Mouse (Mus musculus) liver, embryonic 14.5 days (tissue): ENCODE results near the gene Ubxn6. TPM values are rescaled to one million over a fixed set of nuclear protein-coding genes. Genes with fewer than 3 reads are reported as not detected.
"Not testable (repeated sequence)": the region's sequence is repeated elsewhere in the genome, so short reads cannot be mapped to it uniquely, and the experiment has no call there.

Experiments
- ATAC-seq: fragments of 200-750 bp; cut with Nextera tagmentation; 2 replicates; pipeline ENCODE4 v1.8.0; 2017; ENCODE audit warnings: moderate number of reproducible peaks, mild to moderate bottlenecking, moderate library complexity; ENCODE audit not compliant: insufficient read depth
- DNase-seq, 3 experiments: peaks; one replicate each; pipeline ENCODE4 v3.0.0-alpha.2; 2012 to 2013; ENCODE audit warnings: low read depth in 3 of 3, low spot score in 3 of 3
- H3K27ac ChIP-seq: fragments of 300-500 bp; sonication (generic); 2 replicates; pipeline ENCODE4 v1.5.1; 2014; ENCODE audit warnings: moderate library complexity, mild to moderate bottlenecking, control low read depth, inconsistent platforms
- H3K27me3 ChIP-seq: fragments of 300-500 bp; sonication (generic); 2 replicates; pipeline ENCODE4 v1.6.1; 2014; ENCODE audit warnings: mild to moderate bottlenecking, low read length, moderate library complexity; ENCODE audit not compliant: control insufficient read depth, insufficient read depth
- H3K36me3 ChIP-seq: fragments of 300-500 bp; sonication (generic); replicated peaks from 2 replicates; pipeline ENCODE4 v1.6.1; 2014; ENCODE audit warnings: low read depth; ENCODE audit not compliant: control insufficient read depth, insufficient read depth
- H3K4me1 ChIP-seq, 2 experiments: fragments of 200-500 bp in 1 of 2; fragments of 300-500 bp in 1 of 2; sonication (generic) in 1 of 2; replicated peaks; 2 replicates each; pipeline ENCODE4 v1.6.1; 2012 to 2014; ENCODE audit warnings: antibody characterized with exemption in 1 of 2, inconsistent platforms in 1 of 2, low read length in 1 of 2; ENCODE audit not compliant: control insufficient read depth in 2 of 2, insufficient read depth in 2 of 2
- H3K4me2 ChIP-seq: fragments of 300-500 bp; sonication (generic); 2 replicates; pipeline ENCODE4 v1.6.1; 2014; ENCODE audit warnings: low read depth, mild to moderate bottlenecking, control low read depth, moderate library complexity
- H3K4me3 ChIP-seq, 2 experiments: fragments of 200-500 bp in 1 of 2; fragments of 300-500 bp in 1 of 2; sonication (generic) in 1 of 2; 2 replicates each; pipeline ENCODE4 v1.5.1; 2012 to 2014; ENCODE audit warnings: low read depth in 2 of 2, low read length in 2 of 2, mild to moderate bottlenecking in 2 of 2, control low read depth in 1 of 2, inconsistent platforms in 1 of 2, moderate library complexity in 1 of 2; ENCODE audit not compliant: insufficient read depth in 1 of 2
- H3K9ac ChIP-seq: fragments of 300-500 bp; sonication (generic); replicated peaks from 2 replicates; pipeline ENCODE4 v1.6.1; 2014; ENCODE audit warnings: mild to moderate bottlenecking, control low read depth, moderate library complexity
- H3K9me3 ChIP-seq: fragments of 300-500 bp; sonication (generic); 2 replicates; pipeline ENCODE4 v1.6.1; 2016; ENCODE audit warnings: low read length, mixed read lengths; ENCODE audit not compliant: control insufficient read depth
- CTCF ChIP-seq: IDR thresholded peaks from 2 replicates; pipeline ENCODE4 v1.5.1; 2016; ENCODE audit warnings: antibody characterized with exemption, low read depth, control low read depth
- EP300 ChIP-seq: IDR thresholded peaks from 2 replicates; pipeline ENCODE4 v1.6.1; 2016; ENCODE audit warnings: antibody characterized with exemption, low read depth
- WGBS: fragments of 180-500 bp; shearing (Covaris S2); extraction: QIAGEN DNeasy Blood & Tissue Kit; methylation state at CpG from one replicate; pipeline ENCODE4 v1.1.7; 2014; ENCODE audit not compliant: insufficient replicate concordance; 5-methylcytosine and 5-hydroxymethylcytosine counted together
- polyA plus RNA-seq, 2 experiments: library from polyadenylated mRNA; depleted of rRNA in 1 of 2; stranded (reverse) in 1 of 2; unstranded in 1 of 2; fragments of >200 nt; fragmentation: Nextera tagmentation in 1 of 2; extraction: Ambion mirVana in 1 of 2; gene quantifications; 2 replicates each; pipeline versions ENCODE4 v1.2.1 to v1.2.3; 2012 to 2014

Gene Ubxn6
- polyA plus RNA-seq, 2 experiments: 7.3 to 10.8 TPM

DNA sequence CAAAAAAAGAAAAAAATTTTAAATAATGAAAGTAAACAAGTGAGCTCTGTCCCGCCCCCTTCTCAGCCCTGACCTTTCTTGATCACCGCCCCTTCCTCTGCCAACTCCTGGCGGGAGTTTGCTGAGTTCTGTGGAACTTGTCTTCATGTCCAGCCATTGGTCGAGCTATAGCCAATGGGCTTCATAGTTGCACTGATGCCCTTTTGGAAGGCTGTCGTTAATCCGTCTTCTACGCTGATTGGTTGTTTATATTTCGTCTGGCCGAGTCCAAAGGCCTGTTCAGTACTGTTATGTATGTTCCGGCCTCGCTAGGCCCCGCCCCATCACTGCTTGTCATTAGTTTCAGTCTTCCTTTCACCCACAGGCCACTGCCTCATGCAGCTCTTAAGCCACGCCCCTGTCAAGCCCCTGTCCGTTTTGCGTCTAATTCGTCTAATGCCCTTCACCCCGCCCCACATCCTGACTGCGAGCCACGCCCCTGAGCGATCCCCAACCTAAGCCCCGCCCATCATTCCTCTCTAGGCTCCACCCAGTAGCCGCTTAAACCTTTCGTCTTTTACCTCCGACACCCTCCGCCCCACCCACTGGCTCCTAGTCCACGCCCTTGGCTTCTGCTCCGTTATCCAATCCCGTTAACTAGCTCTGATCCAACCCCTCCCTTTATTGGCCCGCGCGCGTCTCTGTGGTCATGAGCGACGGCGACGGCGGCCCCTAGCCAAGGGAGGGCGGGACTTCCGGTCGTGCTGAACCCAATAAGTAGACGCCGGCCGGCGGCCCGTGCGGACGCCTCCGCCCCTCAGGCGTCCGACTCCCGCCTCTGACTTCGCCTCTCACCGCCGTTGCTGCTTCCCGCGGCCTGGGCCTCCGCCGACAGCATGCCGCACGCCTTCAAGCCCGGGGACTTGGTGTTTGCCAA is 4.3 kb upstream of the Ubxn6 start, which contains the start of gene Hdgfl2:
Gene Hdgfl2 (plus strand): TSS at position 755 of the 916 bp plus-strand sequence.
- WGBS: under 1% methylated on average over 61 of the region's 61 CpGs
- no peak for TF ChIP-seq EP300
- TF ChIP-seq CTCF: 0 out of 2 replicates have a peak, but pooled peaks have one; percentile 3
- Histone ChIP-seq H3K9me3 (no peaks in the 10 kb centered on the region), H3K27ac (peak within 1 kb of the TSS; percentile 48), H3K36me3 (peaks cover 9% of the 10 kb centered on the region), H3K4me3 (peak within 1 kb of the TSS; percentile 82 to 85), H3K9ac (peak within 1 kb of the TSS; percentile 81), H3K4me1 (peaks cover 20 to 25% of the 10 kb centered on the region in 2 experiments), H3K4me2 (peak within 1 kb of the TSS; percentile 84), H3K27me3 (no peaks in the 10 kb centered on the region)
- ATAC-seq: peak; percentile 89
- DNase-seq: peak; percentile 99 to 100 (median 99)

DNA sequence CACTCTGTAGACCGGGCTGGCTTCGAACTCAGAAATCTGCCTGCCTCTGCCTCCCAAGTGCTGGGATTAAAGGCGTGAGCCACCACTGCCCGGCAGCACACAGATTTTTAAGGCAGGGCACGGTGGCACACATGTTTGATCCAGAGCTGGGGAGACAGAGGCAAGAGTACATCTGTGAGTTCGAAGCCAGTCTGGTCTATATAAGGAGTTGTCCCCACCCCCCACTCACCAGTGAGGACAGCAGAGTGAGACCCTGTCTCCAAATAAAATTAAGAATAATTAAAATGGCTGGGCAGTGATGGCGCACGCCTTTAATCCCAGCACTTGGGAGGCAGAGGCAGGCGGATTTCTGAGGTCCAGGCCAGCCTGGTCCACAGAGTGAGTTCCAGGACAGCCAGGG is 3.5 kb upstream of the Ubxn6 start:
- not testable (repeated sequence) for H3K9me3 ChIP-seq, ATAC-seq, H3K27me3 ChIP-seq, H3K9ac ChIP-seq, H3K36me3 ChIP-seq, DNase-seq
- Histone ChIP-seq H3K4me3 (peak overlapping the region; percentile 28 to 39), H3K4me1 (peaks cover 26 to 30% of the 10 kb centered on the region in 2 experiments), H3K4me2 (peak overlapping the region; percentile 56), H3K27ac (peak overlapping the region; percentile 37)
- 57% methylated on average over 9 of the region's 9 CpGs for WGBS

DNA sequence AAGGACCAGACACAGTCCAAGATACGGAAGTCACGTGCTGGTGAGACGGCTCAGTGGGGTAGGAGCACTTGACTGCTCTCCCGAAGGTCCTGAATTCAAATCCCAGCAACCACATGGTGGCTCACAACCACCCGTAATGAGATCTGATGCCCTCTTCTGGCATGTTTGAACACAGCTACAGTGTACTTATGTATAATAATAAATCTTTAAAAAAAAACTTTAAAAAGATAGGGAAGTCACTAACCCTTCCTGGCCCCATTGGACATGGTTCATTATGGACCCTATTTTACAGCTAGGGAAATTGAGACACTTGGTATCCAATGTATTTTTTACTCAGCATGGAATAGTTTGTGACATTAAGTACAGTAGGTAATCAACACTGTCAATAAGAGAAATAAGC is 2.7 kb upstream of the Ubxn6 start:
- TF ChIP-seq EP300 (no peak), CTCF (no peak)
- no peak for DNase-seq
- Histone ChIP-seq H3K36me3 (peaks cover 5% of the 10 kb centered on the region), H3K4me3 (no peak overlapping the region), H3K27ac (no peak overlapping the region), H3K4me1 (peaks cover 26 to 30% of the 10 kb centered on the region in 2 experiments), H3K9me3 (no peaks in the 10 kb centered on the region), H3K27me3 (no peaks in the 10 kb centered on the region), H3K4me2 (no peak overlapping the region), H3K9ac (no peak overlapping the region)
- WGBS: 75% methylated on average over 5 of the region's 5 CpGs
- ATAC-seq: no peak

DNA sequence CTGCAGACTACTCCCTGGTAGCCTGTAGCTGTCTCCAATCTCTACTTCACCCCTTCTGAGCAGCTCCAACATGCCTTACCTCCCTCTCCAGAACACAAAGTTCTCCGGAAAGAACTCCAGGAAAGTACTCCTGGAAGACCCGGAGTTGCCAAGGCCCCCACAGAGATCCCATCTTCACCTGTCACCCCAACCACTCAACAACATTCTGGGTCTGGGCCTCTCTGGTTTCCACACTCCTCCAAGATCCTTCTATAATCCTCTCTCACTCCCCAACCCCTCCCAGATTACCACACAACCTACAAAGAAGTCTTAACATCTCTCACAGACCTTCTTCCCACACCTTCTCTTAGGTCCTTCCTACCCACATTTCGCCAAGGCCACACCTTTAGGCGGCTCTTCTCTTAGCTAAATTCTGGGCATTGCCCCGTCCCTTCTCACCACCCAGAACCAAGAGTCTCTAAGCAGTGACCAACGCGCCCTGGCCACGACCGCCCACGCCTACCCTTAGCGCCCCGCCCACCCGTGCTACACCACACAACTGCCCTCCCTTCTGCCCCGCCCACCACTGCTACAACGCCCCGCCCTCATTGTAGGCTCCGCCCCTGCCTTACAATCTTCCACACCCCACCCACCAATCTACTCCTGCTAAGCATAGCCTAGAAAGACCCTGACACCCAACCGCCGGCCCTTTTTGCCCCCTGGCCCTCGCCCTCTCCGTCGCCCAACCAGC is 566 bp downstream of the Ubxn6 start:
- no peaks in the 10 kb centered on the region for H3K27me3 ChIP-seq
- H3K4me3 ChIP-seq: peak overlapping the region; percentile 70 to 87
- H3K9me3 ChIP-seq: no peaks in the 10 kb centered on the region
- TF ChIP-seq CTCF (no peak), EP300 (no peak; the same call in 1 of the 2 replicates)
- peak; percentile 74 to 84 (median 75) for DNase-seq
- H3K4me2 ChIP-seq: peak overlapping the region; percentile 97
- H3K9ac ChIP-seq: peak overlapping the region; percentile 75
- H3K36me3 ChIP-seq: peaks cover 14% of the 10 kb centered on the region
- 7% methylated on average over 22 of the region's 22 CpGs for WGBS
- ATAC-seq: peak; percentile 33
- H3K4me1 ChIP-seq: peaks cover 17 to 22% of the 10 kb centered on the region in 2 experiments
- H3K27ac ChIP-seq: peak overlapping the region; percentile 93

DNA sequence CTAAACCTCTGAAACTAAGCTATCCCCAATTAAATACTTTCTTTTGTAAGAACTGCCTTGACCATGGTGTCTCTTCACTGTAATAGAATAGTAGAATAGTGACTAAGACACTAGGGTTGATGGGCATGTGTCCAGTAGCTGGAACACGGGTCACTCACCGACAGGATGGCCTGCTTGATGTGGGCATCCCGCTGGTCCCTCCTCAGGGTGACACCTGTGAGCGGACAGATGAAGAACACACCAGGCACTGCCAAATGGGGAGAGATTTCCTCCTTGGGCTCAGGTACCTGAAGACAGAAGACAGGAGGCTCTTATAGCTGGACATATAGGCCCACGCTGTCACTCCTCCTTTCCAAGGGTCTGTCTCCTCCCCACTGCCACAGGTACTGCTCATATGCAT is 2.6 kb downstream of the Ubxn6 start:
- Histone ChIP-seq H3K4me2 (no peak overlapping the region), H3K36me3 (peaks cover 34% of the 10 kb centered on the region), H3K9ac (no peak overlapping the region), H3K4me1 (peaks cover 14 to 18% of the 10 kb centered on the region in 2 experiments; a peak in 3 of 4 replicates), H3K9me3 (no peaks in the 10 kb centered on the region), H3K27ac (no peak overlapping the region), H3K4me3 (no peak overlapping the region), H3K27me3 (no peaks in the 10 kb centered on the region)
- TF ChIP-seq CTCF (no peak), EP300 (no peak)
- ATAC-seq (no peak), DNase-seq (no peak)
- 86% methylated on average over 5 of the region's 5 CpGs for WGBS
